Mouse (Mus musculus) CD8-positive naive resting alpha-beta T cell, adult 2 months (primary cell): Measurements from ENCODE around the gene Ecsit.

Experiments
- DNase-seq, 2 experiments: peaks; one replicate each; pipeline ENCODE4 v3.0.0; 2022; ENCODE audit warnings: low read depth in 2 of 2, low spot score in 2 of 2

Ecsit gene

DNA sequence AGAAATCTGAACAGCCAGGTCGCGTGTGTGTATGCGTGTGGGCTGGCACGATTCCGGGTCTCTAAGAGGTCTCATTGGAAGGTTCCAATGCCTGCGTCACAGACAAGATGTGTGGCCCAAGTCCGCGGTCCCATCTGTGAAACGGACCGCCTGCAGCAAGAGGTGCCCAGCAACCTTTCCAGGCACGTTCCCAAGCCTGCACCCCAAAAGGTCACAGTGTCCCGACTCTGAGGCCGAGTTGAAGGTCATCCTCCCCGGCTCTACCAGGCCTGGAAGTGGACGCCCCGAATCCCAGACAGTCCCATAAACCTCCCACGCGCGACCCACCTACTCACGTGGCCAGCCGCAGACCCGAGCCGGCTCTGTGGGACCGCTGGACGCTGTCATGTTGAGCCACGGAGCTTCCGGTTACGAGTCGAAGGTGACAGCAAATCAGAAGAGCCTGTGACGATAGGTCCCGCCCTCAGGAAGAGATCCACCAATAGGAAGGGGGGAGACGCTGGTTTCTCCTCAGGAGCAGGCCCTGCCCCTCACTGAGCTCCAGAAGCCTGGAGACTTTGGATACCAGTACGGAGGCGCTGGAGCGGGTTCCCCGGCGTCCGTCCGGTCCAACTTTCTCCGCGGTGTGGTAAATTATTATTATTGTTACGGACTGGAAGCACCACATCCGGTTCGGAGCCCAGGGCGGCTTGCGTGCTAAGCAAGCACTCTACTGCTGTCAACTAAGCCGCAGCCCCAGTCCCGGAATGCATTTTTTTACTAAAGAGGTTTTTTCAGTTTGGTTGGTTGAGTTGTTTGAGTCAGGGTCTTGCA is at the start of gene Ecsit:
Gene Ecsit, minus strand, starts transcription at position 417 of the 813 bp plus-strand sequence.
- peak; percentile 77 to 88 for DNase-seq

DNA sequence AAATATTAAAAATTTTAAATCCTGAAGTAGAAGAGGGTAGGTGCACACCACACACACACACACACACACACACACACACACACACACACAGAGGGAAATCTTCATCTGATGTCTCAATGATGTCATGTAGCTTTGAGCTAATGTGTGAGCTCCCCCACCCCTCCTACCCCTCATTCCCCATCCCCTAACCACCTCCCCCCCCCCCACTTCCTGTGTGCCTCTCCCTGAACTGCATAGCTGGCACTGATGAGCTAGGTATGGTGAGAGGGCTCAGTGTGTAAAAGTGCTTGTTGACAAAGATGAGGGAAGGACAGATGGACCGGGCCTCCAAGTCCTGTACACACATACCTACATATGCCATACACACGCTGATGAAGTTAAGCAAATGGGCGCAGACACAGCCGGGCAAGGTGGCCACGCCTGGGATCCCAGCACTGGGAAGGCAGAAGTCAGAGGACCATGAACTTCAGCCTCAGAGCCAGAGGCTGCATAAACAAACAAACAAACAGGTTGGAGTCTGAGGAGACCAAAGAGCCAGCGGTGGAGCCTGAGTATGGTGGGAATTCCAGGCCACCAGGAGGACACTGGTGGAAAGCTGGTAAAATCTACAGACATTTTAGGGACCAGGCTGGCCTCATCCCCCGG is 49.1 kb upstream of the Ecsit start:
- DNase-seq: peak in 1 of 2 experiments; percentile 33

DNA sequence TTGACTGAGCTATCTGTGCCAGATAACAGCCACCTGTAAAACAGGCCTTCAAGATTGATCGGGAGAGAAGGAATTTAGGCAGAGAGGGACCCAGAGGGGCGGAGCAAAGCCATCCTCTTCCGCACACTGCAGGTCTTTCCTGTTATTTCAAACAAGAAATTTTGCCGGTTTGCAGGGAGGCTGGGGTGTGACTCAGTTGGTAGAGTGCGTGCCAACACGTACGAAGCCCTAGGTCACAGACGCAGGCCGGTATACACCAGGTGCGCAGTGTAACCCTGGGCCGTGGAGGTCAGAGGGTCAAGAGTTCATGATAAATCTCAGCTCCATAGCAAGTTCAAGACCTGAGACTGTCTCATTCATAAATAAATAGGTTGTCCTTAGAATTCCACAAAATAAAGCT is 47.0 kb upstream of the Ecsit start:
- DNase-seq: no peak

DNA sequence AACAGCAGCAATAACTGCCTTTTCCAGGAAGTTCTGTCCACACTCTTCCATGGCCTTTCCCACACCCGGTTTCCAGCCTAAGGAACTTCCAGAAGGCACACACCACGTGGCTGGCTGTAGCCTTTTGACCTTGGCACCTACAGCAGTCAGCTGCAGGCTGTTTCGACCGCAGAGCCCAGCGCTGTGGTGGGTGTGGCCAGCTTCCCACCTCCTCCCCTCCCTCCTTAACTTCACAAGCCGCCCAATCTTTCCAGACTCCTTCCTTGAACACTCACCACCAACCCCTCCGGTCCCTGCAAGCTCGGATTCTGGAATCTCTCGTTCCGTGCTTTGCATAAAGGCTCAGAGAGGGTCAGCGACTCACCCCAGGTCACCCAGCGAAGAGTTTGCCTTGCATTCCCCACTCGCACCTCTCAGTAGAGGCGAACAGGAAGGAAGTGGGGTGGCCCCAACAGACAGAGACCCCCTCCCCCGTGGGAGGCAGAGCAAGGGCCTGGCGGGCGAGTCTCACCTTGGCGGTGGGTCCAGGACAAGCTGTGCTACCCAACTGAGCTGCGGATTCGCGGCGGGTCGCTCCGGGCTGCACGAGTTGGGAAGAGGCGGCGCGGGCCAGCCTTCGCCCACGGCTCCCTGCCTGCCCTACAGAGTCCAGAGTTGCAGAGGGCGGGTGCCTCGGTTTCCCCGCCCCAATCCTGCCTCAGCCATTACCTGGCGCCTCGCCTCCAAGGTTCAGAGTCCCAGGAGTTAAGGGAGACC is 46.2 kb upstream of the Ecsit start:
- DNase-seq: peak in 1 of 2 experiments; percentile 50

DNA sequence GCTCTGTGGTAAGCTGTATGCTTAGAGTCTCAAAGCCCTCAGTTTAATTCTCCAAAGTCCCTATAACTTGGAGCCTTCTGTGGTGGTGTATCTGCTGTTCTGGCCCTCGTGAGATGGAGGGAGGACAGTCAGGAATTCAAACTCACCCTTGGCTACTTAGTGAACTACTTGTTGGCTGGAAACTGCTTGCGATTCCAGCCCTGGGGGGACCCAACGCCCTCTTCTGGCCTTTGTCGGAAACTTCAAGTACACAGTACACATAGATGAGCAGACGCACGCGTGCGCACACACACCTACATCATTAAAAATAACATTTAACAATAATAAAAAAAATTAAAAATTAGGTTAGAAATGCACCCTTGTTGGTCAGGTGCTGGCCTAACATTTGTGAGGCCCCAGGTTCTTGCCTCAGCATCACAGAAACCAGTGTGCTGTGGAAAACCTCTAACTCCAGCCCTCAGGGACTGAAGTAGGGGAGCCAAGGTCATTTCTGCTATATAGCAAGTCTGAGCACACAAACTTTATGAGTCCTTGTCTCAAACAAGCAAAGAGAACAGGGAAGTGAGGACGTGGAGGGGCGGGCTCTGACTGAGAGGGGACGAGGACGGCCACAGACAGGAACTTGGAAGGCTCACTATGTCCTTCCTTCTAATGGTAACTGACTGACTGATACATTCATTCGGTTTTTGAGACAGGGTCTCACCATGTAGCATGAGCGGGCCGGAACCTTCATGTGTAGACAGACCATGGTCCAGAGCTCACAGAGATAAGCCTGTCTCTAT is 40.2 kb upstream of the Ecsit start:
- no peak for DNase-seq

DNA sequence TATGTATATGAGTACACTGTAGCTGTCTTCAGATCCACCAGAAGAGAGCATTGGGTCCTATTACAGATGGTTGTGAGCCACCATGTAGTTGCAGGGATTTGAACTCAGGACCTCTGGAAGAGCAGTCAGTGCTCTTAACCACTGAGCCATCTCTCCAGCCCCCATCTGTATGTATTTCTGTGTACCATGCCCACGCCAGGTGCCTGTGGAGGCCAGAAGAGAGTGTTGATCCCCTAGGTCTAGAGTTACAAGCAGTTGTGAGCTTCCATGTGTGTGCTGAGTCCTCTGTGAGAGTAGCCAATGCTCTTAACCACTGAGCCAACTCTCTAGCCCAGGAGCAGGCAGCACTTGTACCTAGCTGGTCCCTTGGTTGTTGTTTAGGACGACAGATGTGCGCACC is 38.9 kb upstream of the Ecsit start:
- no peak for DNase-seq

DNA sequence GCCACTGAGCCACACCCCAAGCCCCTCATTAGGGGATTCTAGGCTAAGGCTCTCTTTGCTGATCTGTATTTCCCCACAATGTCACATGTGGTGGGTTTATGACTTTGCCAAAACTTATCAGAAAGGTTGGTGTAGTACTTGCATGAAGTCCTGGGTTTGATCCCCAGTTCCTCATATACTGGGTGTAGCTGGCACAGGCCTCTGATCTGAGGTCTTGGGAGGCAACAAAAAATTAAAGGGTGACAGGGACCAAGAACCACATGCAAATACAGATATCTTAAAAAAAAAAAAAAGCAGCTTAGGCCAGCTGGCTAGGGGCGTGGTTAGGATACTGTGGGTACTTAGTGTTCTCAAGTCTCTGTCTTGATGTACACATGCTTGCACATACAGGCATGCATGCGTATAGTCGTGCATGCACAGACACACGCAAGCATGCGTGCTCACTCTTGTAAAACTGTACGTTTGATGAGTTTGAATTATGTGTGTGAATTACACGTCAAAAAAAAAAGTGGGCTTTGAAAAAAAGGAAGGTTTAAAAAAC is 37.9 kb upstream of the Ecsit start:
- no peak for DNase-seq

DNA sequence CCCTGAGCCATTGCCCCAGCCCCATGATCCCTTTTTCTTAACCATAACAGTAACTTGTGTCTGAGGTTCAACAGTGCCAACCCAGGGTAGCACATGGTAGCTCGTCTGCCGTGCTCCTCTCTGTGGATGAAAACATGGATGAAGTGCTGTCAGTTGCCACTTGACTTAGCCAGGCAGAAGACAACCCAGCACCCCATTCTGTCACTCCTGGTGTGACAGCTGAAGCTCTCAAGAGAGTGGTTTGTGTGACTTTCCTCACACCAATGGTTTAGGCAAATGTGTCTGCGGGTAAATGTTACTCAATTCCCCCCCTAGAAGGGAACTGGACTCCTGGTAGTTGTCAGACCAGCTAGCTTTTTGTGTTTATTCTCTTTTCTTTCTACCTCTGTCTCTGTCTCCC is 36.8 kb upstream of the Ecsit start:
- DNase-seq: no peak

DNA sequence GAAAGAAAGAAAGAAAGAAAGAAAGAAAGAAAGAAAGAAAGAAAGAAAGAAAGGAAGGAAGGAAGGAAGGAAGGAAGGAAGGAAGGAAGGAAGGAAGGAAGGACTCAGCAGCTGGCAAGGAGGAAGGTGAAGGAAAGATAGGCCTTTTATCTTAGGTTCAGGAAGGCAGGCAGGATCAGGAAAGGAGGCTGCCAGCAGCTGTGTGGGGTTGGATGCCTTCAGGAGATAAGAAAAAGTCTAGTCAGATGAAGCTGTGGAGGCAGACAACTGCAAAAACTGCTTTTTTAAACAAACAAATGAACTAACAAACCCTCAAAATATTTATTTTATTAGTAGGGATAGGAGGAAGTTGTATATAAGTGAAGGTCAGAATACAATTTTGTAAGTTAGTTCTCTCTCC is 36.3 kb upstream of the Ecsit start:
- no peak for DNase-seq

DNA sequence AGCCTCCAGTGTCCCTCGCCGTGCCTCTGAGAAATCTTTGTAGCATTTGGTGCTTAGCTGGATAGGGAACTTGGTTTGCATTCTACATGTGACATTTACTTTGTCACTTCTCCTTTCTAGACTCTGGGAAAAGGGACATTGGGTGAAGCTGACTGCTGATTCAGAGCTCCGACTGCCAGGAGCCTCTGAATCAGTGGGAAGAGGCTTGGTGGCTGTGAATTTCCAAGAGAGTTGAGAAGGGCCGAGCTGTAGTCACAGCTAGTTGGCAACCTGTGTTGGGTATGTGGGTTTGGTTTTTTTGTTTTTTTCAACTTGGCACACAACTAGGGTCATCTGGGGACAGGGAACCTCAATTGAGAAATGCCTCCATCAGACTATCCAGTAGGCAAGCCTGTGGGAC is 34.3 kb upstream of the Ecsit start:
- DNase-seq: no peak

DNA sequence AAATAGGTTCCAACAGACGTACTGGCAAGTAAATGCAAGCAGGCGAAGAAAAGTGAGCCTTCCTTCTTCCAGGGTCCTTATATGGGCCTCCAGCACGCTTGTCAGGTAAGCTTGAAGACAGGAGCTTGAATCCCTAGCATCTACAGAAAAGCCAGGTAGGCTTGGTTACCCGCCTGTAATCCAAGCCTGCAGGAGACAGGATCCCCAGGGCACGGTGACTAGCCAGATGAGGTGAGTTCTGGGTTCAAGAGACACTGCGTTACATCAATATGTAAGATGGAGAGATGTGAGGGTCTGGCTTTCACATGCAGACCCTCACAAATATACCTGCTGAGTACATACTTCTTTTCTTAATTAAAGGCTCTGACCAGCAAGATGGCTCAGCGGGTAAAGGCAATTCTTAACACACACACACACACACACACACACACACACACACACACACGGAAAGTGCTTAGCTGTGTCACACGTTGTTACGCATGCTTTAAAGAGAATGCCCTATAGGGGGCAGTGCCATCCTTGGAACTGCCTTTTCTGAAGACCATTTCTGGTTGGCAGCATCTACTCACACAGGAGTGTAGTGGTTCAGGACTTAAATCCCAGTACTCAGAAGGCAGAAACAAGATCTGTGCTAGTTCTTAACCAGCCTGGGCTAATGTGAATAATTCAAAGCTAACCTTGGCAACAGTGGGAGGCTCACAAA is 32.7 kb upstream of the Ecsit start:
- peak; percentile 64 to 81 for DNase-seq

DNA sequence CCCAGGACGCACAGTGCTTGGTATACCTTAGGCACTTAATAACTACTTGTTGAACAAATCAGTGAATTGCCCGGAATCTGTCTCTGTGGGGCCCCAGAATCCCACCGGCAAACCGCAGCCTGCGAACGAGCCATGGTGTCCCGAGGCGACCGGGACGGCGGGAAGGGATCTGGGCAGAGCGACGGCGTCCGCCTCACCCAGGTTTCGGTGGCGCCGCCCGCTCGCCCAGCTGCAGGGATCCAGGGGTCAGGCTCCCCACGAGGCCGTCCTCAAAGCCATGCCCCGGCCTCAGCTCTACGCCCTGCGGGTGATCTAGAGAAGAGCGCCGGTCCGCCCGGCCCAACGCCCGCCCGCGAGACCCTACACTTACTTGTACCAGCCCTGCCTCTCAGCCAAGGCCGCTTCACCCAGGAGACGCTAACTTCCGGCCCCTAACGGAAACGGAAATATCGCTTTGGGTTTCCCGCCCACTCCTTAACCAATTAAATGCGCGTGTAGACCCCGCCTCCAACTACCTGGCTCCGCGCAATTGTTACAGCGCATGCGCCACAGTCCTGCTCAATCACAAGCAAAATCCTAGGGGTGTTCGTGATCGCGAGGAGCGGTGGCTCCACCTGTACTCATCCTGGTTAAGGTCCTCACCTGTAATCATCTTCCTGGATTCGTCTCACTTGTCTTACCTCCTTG is 31.6 kb upstream of the Ecsit start, which contains the start of gene Elof1:
Gene Elof1, minus strand, starts transcription at position 433 of the 687 bp plus-strand sequence.
- peak; percentile 89 to 94 for DNase-seq

DNA sequence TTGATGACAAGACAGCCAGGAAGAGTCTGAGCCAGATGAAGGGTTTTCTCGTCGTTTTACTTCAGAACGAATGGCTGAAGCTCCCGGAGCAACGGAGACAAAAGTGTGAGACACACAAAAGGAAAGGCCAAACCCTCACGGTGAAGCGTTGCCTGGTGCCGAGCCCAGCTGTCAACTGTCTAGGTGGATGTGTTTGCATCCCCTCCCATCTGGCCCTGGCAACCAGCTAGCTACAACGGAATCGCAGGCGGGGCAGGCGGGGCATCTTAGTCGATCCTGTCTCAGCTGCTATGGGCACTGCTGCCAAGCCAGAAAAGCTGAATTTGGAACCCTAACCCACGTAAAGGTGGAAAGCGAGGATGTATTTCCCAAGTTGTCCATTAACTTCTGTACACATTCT is 30.8 kb upstream of the Ecsit start:
- no peak for DNase-seq

DNA sequence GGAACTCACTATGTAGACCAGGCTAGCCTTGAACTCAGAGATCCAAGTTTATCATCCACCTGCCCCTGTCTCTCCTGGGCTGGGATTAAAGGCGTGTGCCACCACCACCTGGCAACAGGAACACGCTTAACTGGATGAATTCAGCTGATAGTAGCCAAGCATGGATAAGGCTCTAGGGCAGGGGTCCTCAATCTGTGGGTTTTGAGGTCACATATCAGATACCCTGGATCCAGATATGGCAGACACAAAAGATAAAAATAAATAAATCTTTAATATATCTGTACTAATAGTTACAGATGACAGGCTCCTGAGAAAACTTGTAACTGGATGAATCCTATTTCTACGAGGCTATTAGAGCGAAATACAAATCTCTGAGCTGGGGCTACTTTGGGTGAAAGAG is 30.4 kb upstream of the Ecsit start:
- no peak for DNase-seq

DNA sequence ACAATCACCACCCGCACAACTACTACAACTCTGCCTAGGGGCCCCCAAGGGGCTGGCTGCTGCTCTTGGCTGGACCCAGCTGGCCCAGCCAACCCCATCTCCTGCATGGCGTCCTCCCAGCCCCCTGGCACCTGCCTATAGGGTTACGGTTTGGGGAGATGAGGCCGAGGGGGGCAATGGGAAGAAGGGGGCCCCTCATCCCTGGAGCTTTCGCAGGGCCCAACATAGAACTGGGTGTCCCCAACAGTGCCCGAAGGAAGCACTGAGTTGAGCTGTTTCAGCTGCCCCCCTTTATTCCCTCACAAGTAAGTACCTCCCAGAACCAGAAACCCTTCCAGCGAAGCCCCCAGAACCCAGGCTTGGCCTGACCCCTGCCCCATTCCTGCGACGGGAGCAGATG is 23.0 kb upstream of the Ecsit start:
- no peak for DNase-seq

DNA sequence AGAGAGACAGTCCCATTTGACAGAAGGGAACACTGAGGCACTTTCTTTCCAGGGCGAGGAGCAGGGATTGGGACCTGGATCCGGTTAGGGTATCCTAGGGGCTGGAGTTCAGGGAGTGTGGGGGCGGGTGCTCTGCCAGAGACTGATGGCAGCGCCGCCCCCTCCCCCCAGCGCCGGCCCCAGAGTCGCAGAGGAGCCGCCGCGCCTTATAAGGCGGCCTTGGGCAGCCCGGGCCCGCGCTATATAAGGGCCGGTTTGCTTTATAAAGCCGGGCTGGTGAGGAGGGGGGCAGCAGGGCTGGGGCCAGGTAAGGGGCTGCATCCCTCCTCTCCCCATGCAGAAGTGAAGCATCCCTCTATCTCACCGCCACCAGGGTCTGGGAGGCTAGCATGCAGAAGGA is 14.7 kb upstream of the Ecsit start:
- no peak for DNase-seq

DNA sequence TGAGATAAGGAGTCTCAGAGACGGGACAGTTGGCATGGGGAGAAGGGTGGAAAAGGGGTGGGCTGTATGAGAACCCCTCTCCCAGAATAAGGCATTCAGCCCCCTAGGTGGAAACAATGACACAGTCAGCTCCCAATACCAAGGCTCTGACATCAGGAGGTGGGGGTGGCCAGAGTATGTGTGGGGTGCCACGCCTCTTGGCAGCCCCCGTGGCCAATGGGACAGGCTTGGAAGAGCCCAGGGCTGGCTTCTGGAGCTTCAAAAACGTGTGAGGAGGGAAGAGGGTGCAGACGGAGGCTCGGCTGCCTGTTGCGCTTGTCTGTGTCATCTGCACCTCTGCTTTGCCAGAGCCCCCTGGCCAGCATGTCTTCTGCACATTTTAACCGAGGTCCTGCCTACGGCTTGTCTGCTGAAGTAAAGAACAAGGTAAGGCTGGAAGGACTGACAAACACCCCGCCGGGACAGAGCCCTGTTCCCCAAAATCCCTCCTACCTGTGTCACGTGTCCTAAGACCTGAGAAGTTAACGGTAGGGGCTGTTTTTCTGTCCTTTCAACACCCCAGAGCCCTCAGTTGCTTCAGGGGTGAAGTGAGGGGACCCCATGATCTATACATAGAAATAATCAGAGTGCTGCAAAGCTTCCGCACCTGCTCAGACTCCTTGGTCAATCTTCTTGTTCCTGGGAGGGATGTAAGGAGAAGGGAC is 13.9 kb upstream of the Ecsit start, which contains the start of gene Cnn1:
Gene Cnn1, plus strand, starts transcription at position 224 of the 704 bp plus-strand sequence.
- no peak for DNase-seq

DNA sequence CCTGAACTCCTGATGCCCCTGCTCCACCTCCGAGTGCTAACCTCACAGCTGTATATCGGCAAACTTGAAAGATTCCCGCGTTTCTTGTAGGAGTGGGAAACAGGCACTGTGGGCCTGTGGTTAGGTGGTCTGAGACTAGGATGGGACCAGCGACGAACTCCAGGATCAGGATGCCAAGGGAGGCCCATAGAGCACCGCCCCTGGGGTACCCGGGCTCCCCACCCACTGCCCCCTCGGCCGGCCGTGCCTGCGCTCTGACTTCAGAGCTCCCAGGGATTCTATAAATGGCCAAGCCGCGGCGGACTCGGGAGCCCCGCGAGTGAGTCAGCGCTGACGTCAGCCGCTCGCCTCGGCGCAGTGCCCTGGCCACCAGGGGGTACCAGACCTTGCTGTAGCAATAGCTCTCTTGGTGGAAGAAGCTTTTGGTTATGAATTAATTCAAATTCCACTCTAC is 10.6 kb upstream of the Ecsit start:
- peak; percentile 77 to 85 for DNase-seq

DNA sequence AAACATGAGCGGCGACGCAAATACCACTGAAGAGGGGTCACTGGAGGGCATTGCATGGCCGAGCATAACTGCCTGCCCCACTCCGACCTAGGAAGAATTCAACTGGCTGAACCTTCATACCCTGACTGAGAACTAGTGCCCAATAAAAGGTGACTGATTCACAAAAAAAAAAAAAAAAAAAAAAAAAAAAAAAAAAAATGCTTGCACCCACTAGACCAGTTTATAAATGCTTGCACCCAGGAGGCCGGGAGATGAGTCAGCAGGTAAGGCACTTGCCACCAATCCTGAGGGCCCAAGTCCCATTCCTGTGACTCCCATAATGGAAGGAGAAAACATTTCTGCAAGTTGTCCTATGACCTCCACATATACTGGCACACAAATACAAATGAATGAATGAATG is 7.5 kb upstream of the Ecsit start:
- no peak for DNase-seq
